Mouse (Mus musculus) monocyte, adult 2 months (primary cell): Measurements from ENCODE around the gene Slc15a4.

Experiments
- DNase-seq, 2 experiments: peaks; one replicate each; pipeline ENCODE4 v3.0.0; 2022; ENCODE audit warnings: low spot score in 2 of 2, low read depth in 1 of 2

Gene Slc15a4

DNA sequence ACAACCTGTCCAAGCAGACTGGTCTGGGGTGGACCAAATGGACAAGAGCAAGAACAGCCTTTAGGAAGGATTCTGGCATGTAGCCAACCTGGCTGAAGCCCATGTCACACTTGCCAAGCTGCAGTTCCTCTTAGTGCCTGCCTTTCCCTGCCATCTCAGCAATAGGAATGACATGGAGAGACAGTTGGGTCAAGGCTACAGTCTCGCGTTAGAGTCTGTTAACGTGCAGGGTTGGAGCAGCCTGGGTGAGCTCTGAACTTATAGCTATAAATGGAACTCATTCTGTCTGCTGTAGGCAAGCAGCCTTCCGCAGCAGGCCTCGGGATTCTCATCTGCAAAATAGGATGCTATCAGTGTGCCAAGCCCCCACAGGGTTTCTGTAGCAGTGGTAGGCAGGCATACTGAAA lies 86.1 kb downstream of the Slc15a4 start:
- no peak for DNase-seq
